ENCODE assay signal across 25 mouse cellular contexts in genomic region chr4:44453552-44453951, GRCm38 (mm10).
"Had no signal": no experiment of that assay in that cellular context is flagged by ENCODE, and none has a peak within 500 bp of the region (broad histone marks: within the 10 kb centered on the region; RNA-seq: fewer than 3 reads in every experiment).

No protein-coding gene starts in this region.

- DNase-seq: kidney, adult 11 months; kidney, adult 8-10 months; kidney, postnatal 10 days; kidney, postnatal 36 days; layer of hippocampus, postnatal 36 days; left cerebral cortex, postnatal 4 days; liver, postnatal 0 days; lung, embryonic 14.5 days; retina, postnatal 1 day; right cerebral cortex, postnatal 25 days; spleen, adult 18-20 months; thymus, adult 2 months; thymus, postnatal 14 days; thymus, postnatal 4 days had no signal

- H3K4me3 ChIP-seq: kidney, embryonic 15.5 days; left cerebral cortex, adult 2 months; limb, embryonic 12.5 days; limb, embryonic 15.5 days; midbrain, embryonic 12.5 days; midbrain, embryonic 15.5 days; stomach, embryonic 15.5 days had no signal

- H3K27ac ChIP-seq: kidney, embryonic 15.5 days; left cerebral cortex, adult 2 months; limb, embryonic 12.5 days; limb, embryonic 15.5 days; liver, embryonic 14.5 days; macrophage; midbrain, embryonic 12.5 days; midbrain, embryonic 15.5 days; stomach, embryonic 15.5 days had no signal

- H3K36me3 ChIP-seq: kidney, embryonic 15.5 days; limb, embryonic 12.5 days; limb, embryonic 15.5 days; midbrain, embryonic 12.5 days; midbrain, embryonic 15.5 days; stomach, embryonic 15.5 days had no signal

- H3K27me3 ChIP-seq: kidney, embryonic 15.5 days; limb, embryonic 12.5 days; limb, embryonic 15.5 days; midbrain, embryonic 12.5 days; midbrain, embryonic 15.5 days; stomach, embryonic 15.5 days had no signal

- H3K9ac ChIP-seq: kidney, embryonic 15.5 days; limb, embryonic 12.5 days; limb, embryonic 15.5 days; liver, embryonic 14.5 days; liver, postnatal 0 days; lung, embryonic 14.5 days; midbrain, embryonic 12.5 days; midbrain, embryonic 15.5 days; stomach, embryonic 15.5 days had no signal

- ATAC-seq: liver, postnatal 0 days; lung, postnatal 0 days; midbrain, embryonic 15.5 days had no signal

- H3K9me3 ChIP-seq: kidney, embryonic 15.5 days; limb, embryonic 15.5 days; midbrain, embryonic 12.5 days; midbrain, embryonic 15.5 days; stomach, embryonic 15.5 days had no signal

- H3K4me2 ChIP-seq: kidney, embryonic 15.5 days; limb, embryonic 12.5 days; limb, embryonic 15.5 days; liver, embryonic 11.5 days; lung, embryonic 14.5 days; midbrain, embryonic 12.5 days; midbrain, embryonic 15.5 days; stomach, embryonic 15.5 days had no signal

- H3K4me1 ChIP-seq: limb, embryonic 12.5 days; limb, embryonic 15.5 days; midbrain, embryonic 15.5 days; stomach, embryonic 15.5 days had no signal
